Mouse (Mus musculus): ENCODE results near the gene H2-M9. TPM values are rescaled to one million over a fixed set of nuclear protein-coding genes. Genes with fewer than 3 reads are reported as not detected.

Gene H2-M9
- polyA plus RNA-seq (2011; ENCODE audit: insufficient read depth, insufficient read length, low read depth, missing spikeins): not detected in 2 replicates

DNA sequence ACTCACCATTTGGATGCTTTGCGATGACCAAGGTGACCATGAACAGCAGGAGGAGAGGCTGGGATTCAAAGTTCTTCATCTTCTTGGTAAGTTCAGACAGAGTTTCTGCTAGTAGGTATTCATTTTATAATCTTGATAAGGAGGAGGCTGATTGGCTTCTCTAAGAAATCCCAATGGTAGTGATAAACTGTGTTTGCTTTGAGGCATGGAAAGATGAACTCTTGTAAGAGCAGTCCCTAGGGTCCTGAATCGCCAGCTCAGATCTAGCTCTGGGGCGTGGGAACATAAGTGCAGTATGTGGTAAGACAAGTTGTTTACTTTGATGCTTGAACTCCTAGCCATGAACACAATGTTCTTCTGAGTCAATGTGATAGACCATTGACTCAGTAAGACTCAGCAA lies at the start of gene H2-M9:
Gene H2-M9 (minus strand): TSS at position 101 of the 400 bp plus-strand sequence.
- H3K4me3 ChIP-seq (ENCODE audit: low read depth, low read length): no peak within 1 kb of the TSS
- H3K9me3 ChIP-seq (replicated peaks; ENCODE audit: control insufficient read depth, insufficient read depth, low read length, poor library complexity, severe bottlenecking): no peaks in the 10 kb centered on the region
- no peak for TF ChIP-seq CTCF (IDR thresholded peaks at IDR 0.05; ENCODE audit: low read depth, low read length)
- TF ChIP-seq POLR2A (IDR thresholded peaks at IDR 0.05; ENCODE audit: insufficient read depth, low read length): no peak
- TF ChIP-seq EP300 (IDR thresholded peaks at IDR 0.05; ENCODE audit: insufficient read depth, low read depth, low read length): no peak
- no peaks in the 10 kb centered on the region for H3K27me3 ChIP-seq (ENCODE audit: control insufficient read depth, insufficient read depth, low read length, poor library complexity, severe bottlenecking)
- H3K4me1 ChIP-seq (ENCODE audit: control insufficient read depth, insufficient read depth, low read length): no peaks in the 10 kb centered on the region
- no peak within 1 kb of the TSS for H3K27ac ChIP-seq (ENCODE audit: insufficient read depth, low read length)
- no peaks in the 10 kb centered on the region for H3K36me3 ChIP-seq (ENCODE audit: control insufficient read depth, insufficient read depth, low read length, poor library complexity, severe bottlenecking)
- no peak within 1 kb of the TSS for H3K9ac ChIP-seq (ENCODE audit: low read depth, poor library complexity, severe bottlenecking)

DNA sequence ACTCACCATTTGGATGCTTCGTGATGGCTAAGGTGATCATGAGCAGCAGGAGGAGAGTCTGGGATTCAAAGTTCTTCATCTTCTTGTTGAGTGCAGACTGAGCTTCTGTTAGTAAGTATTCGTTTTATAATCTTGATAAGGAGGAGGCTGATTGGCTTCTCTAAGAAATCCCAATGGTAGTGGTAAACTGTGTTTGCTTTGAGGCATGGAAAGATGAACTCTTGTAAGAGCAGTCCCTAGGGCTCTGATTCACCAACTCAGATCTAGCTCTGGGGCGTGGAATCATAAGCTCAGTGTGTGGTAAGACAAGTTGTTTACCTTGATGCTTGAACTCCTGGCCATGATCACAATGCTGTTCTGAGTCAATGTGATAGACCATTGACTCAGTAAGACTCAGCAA lies 29.7 kb upstream of the H2-M9 start, which contains the start of gene H2-M1:
Gene H2-M1 (minus strand): TSS at position 101 of the 400 bp plus-strand sequence.
- H3K27ac ChIP-seq (ENCODE audit: insufficient read depth, low read length): no peak within 1 kb of the TSS
- H3K4me1 ChIP-seq (ENCODE audit: control insufficient read depth, insufficient read depth, low read length): no peaks in the 10 kb centered on the region
- no peaks in the 10 kb centered on the region for H3K27me3 ChIP-seq (ENCODE audit: control insufficient read depth, insufficient read depth, low read length, poor library complexity, severe bottlenecking)
- TF ChIP-seq EP300 (IDR thresholded peaks at IDR 0.05; ENCODE audit: insufficient read depth, low read depth, low read length) (no peak), CTCF (IDR thresholded peaks at IDR 0.05; ENCODE audit: low read depth, low read length) (no peak), POLR2A (IDR thresholded peaks at IDR 0.05; ENCODE audit: insufficient read depth, low read length) (no peak)
- no peaks in the 10 kb centered on the region for H3K36me3 ChIP-seq (ENCODE audit: control insufficient read depth, insufficient read depth, low read length, poor library complexity, severe bottlenecking)
- no peak within 1 kb of the TSS for H3K4me3 ChIP-seq (ENCODE audit: low read depth, low read length)
- no peak within 1 kb of the TSS for H3K9ac ChIP-seq (ENCODE audit: low read depth, poor library complexity, severe bottlenecking)
- no peaks in the 10 kb centered on the region for H3K9me3 ChIP-seq (replicated peaks; ENCODE audit: control insufficient read depth, insufficient read depth, low read length, poor library complexity, severe bottlenecking)

Other genes starting within 250 kb of the H2-M9 start
- not detected in 2 replicates for gene H2-M10.4, start 180.3 kb downstream of the H2-M9 start, polyA plus RNA-seq (2011; ENCODE audit: insufficient read depth, insufficient read length, low read depth, missing spikeins)
- not detected in 2 replicates for gene H2-M11, start 95.6 kb downstream of the H2-M9 start, polyA plus RNA-seq (2011; ENCODE audit: insufficient read depth, insufficient read length, low read depth, missing spikeins)
- not detected in 2 replicates for gene H2-M1, start 29.6 kb upstream of the H2-M9 start, polyA plus RNA-seq (2011; ENCODE audit: insufficient read depth, insufficient read length, low read depth, missing spikeins)
- not detected in 2 replicates for gene H2-M10.5, start 130.2 kb upstream of the H2-M9 start, polyA plus RNA-seq (2011; ENCODE audit: insufficient read depth, insufficient read length, low read depth, missing spikeins)
- gene H2-M10.6, start 169.5 kb upstream of the H2-M9 start, polyA plus RNA-seq (2011; ENCODE audit: insufficient read depth, insufficient read length, low read depth, missing spikeins): not detected in 2 replicates
- gene Trim26, start 194.5 kb upstream of the H2-M9 start, polyA plus RNA-seq (2011; ENCODE audit: insufficient read depth, insufficient read length, low read depth, missing spikeins): 46.2 and 53.2 TPM in 2 replicates
- gene Trim15, start 224.5 kb upstream of the H2-M9 start, polyA plus RNA-seq (2011; ENCODE audit: insufficient read depth, insufficient read length, low read depth, missing spikeins): not detected in 2 replicates
- not detected in 2 replicates for gene Trim10, start 226.9 kb upstream of the H2-M9 start, polyA plus RNA-seq (2011; ENCODE audit: insufficient read depth, insufficient read length, low read depth, missing spikeins)
- 0.41 TPM in 1 of 2 replicates, not detected in the other for gene Trim40, start 247.5 kb upstream of the H2-M9 start, polyA plus RNA-seq (2011; ENCODE audit: insufficient read depth, insufficient read length, low read depth, missing spikeins)

All from ES-Bruce4 (cell line).